Mouse (Mus musculus) layer of hippocampus, postnatal 36 days (tissue): ENCODE data around the gene Arhgdib. TPM values are rescaled to one million over a fixed set of nuclear protein-coding genes. Genes with fewer than 3 reads are reported as not detected.

ENCODE experiments used
- DNase-seq, 2 experiments: peaks; one replicate each; pipeline ENCODE4 v3.0.0; 2022
- total RNA-seq, 2 experiments: library from RNA; stranded (reverse); gene quantifications; 2 replicates each; pipeline ENCODE4 v1.2.3; 2021

Gene Arhgdib
- total RNA-seq, 2 experiments from 2014 or later, result 8.9 to 10.2 TPM

DNA sequence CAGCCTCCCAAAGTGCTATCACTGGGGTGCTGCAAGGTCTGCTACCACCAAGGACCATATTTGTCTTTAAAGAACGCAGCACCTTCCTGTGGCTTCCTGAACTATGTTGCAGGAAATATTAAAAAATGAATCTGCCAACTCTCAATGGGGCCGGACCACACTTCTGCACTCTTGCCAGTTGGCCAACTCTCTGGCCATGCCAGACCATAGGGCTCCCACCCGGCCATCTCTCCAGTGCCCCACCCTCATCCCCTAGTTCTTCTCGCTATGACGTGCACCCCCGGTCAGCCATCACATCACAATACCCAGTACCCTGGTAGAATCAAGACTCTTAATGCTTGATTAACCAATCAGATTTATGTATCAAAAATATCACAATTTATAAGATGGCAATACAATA lies 57.7 kb downstream of the Arhgdib start:
- DNase-seq, result no peak

GRCm38 (mm10) chr6:136883431-136883915 lies 58.2 kb downstream of the Arhgdib start:
- no peak for DNase-seq

DNA sequence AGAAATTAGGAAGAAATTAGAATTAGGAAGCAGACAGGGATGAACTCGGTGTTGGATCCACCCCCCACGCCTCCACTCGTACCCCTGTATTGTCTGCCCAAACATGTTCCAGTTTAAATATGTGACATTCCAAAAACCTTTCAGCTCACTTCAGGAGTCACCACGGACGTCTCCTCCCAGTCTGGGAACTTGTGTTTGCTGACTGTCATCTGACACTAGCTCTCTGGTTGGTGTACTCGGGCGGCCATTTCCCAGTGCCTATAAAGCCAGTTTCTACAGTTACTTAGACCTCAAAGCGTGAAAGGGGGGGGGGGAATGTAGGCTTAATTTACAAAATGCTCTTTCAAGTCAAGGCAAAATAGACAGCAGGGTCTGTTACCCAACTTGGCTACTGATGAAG lies 60.0 kb downstream of the Arhgdib start:
- no peak for DNase-seq

DNA sequence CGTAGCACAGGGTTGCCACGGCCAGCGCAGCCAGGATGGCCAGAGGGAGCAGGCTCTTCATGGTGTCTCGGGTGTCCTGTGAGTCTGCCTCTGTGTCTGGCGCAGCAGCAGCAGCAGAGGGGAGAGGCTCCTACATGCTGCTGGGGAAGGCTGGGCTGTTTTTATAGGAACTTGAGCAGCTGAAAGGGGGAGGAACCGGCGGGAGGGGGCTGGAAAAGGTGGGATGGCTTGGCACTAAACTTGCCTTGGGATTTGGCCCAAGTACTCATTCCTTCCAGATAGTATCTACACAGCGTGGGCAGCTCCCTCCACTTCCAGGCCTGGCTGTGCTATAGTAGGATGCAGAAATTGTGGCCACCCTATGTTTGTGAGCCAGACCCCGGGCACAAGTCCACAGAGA lies 66.0 kb downstream of the Arhgdib start, which contains the start of gene Mgp:
Gene Mgp (minus strand): TSS at position 154 of the 400 bp plus-strand sequence.
- DNase-seq, result no peak

DNA sequence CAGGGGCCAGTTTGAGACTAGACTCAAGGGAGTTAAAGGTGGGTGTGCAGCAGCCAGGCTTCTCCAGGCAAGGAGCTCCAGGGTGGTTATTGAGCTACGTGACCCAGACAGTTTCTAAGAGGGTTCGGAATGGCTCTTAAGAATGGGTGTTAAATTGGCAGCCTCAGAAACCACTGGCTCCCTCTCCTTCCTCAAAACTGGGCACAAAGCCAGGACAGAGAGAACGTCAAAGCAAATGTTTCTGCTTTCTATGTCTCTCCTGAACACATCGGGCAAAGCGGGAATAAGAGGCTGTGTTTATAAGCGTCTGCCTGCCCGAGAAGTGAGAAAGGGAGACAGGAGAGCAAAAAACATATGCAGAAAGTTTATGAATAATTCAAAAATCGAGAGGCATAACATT lies 67.1 kb downstream of the Arhgdib start:
- no peak for DNase-seq

Other genes starting within 250 kb of the Arhgdib start
- gene Gucy2c, start 160.1 kb downstream of the Arhgdib start, total RNA-seq, result under 1 TPM; 0.48 to 0.60 TPM
- gene Hist4h4, start 137.5 kb downstream of the Arhgdib start, total RNA-seq, result 10 to 100 TPM; 10.4 to 11.5 TPM
- gene H2afj, start 133.7 kb downstream of the Arhgdib start, total RNA-seq, result 10 to 100 TPM; 74.5 to 81.9 TPM
- 1 to 10 TPM; 4.2 to 6.0 TPM for gene BC049715, start 114.3 kb downstream of the Arhgdib start, total RNA-seq
- 100 to 1,000 TPM; 119 to 130 TPM for gene Wbp11, start 113.7 kb downstream of the Arhgdib start, total RNA-seq
- 10 to 100 TPM in 1 of 2 experiments, 1 to 10 TPM in 1; 7.1 to 10.1 TPM for gene Smco3, start 106.4 kb downstream of the Arhgdib start, total RNA-seq
- not detected for gene Art4, start 84.2 kb downstream of the Arhgdib start, total RNA-seq
- 10 to 100 TPM; 16.1 to 37.1 TPM for gene Mgp, start 66.1 kb downstream of the Arhgdib start, total RNA-seq
- 1 to 10 TPM in 1 of 2 experiments, under 1 TPM in 1; 0.80 to 1.1 TPM for gene Erp27, start 19.7 kb downstream of the Arhgdib start, total RNA-seq
- 1 to 10 TPM; 1.5 TPM for gene Pde6h, start 18.1 kb downstream of the Arhgdib start, total RNA-seq
- 10 to 100 TPM; 37.5 to 41.0 TPM for gene Rerg, start 228.6 kb upstream of the Arhgdib start, total RNA-seq